Mouse (Mus musculus) spleen, adult 2 months (tissue): ENCODE measurements at regions not wholly inside any gene's neighbourhood (a gene's known extent, or its start where the extent isn't known, plus 50 kb on each side); places are given as distances from the start of the nearest gene placed in this dataset.

ENCODE experiments used
- CTCF ChIP-seq: fragments of 200-500 bp; IDR thresholded peaks from 2 replicates; pipeline ENCODE4 v1.5.1; 2011; ENCODE audit warnings: mild to moderate bottlenecking, inconsistent platforms; ENCODE audit not compliant: insufficient read depth, insufficient read length, insufficient replicate concordance; ENCODE audit errors: extremely low read depth
- POLR2A ChIP-seq: fragments of 200-500 bp; IDR thresholded peaks from 2 replicates; pipeline ENCODE4 v1.6.1; 2011; ENCODE audit warnings: low read depth, low read length, inconsistent platforms

GRCm38 (mm10) chr12:54461411-54461810, 195.0 kb downstream of the Sptssa start:
- TF ChIP-seq CTCF (no peak), POLR2A (no peak)
